Mouse (Mus musculus) NIH3T3 (cell line): ENCODE results near the gene Elp4.
A peak's percentile ranks its signal among the peaks of the same experiment; 100 is the strongest.

ENCODE experiments used
- DNase-seq: peaks from one replicate; pipeline ENCODE4 v3.0.0-alpha.2; 2012; ENCODE audit warnings: low read depth

Gene Elp4

GRCm38 (mm10) chr2:105682011-105682501, 222.3 kb downstream of the Elp4 start:
- no peak for DNase-seq

- DNase-seq = no peak
Measured at GRCm38 (mm10) chr2:105680999-105681710, 223.2 kb downstream of the Elp4 start.

DNA sequence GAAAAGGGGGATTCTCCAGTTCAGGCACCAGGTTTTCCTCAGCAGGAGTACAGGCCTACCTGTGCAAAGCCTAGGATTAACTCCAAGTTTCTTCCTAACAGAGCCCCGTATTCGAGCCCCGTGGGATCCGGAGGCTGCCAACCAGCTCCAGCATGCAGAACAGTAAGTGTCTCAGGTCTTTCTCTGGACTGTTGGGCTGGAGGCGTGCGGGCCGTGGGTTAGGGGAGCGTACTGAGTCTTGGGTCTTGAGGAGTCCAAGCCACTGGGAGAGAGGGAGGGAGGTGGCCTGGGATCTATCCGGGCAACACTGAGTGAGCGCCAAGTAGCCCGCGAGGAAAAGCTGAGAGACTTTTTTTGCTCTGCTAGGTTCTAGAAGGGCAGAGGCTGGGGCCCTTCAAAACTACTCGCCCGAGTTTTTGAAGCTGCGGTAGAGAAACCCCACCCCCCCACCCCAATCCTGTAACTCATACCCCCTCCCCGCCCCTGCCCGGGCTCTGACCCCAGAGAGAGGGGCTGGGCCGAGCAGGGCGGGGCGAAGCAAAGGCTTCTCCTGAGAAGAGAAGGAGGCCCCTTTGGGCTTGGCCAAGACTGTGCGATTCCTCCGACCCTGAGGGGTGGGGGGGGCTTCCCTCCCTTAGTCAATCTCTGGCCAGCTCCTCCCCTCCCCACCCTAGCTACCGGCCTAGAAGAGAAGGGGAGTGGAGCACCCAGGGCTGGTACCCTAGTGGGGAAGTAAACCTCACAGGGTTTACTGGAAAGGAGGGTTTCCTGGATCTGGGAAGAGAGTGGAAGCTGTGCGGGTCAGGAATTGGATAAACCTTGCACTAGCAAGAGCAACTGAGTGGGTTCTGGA, 224.0 kb downstream of the Elp4 start:
- no peak for DNase-seq

- DNase-seq = no peak
Measured at GRCm38 (mm10) chr2:105679331-105679730, 225.0 kb downstream of the Elp4 start.

GRCm38 (mm10) chr2:105678880-105679321, 225.5 kb downstream of the Elp4 start:
- no peak for DNase-seq

- no peak for DNase-seq
Measured at GRCm38 (mm10) chr2:105678306-105678705, 226.1 kb downstream of the Elp4 start.

DNA sequence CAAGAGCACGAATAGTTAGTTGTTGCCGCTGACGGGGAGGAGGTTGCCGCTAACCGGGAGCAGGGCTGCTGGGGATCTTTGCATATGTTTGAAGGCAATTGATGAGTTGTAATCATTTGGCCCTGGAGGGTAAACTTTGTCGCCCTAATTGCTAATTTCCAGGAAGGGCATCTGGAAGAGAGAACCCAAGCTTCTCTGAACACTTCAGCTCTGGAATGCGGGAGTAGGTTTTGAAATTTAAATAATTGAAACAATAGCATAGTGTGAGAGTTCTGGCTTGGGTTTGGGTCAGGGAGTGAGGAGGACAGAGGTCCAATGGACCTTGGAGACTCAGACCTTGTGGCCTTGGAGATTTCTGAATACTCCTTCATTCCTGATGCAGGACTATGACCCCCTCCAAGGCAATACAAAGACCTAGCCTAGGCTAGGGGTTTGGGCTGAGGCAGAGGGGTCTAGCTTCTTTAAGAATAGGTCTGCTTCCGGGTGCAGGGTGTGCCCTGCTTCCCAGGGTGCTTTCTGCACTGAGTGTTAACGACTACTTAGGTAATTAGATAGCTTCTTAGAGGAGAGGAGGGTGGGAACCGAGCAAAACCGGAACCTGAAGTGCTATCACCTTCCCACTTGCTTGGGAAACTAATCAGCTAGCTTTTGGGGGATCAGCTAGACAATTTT, 226.8 kb downstream of the Elp4 start:
- DNase-seq = no peak

GRCm38 (mm10) chr2:105676909-105677433, 227.4 kb downstream of the Elp4 start:
- DNase-seq = no peak

DNA sequence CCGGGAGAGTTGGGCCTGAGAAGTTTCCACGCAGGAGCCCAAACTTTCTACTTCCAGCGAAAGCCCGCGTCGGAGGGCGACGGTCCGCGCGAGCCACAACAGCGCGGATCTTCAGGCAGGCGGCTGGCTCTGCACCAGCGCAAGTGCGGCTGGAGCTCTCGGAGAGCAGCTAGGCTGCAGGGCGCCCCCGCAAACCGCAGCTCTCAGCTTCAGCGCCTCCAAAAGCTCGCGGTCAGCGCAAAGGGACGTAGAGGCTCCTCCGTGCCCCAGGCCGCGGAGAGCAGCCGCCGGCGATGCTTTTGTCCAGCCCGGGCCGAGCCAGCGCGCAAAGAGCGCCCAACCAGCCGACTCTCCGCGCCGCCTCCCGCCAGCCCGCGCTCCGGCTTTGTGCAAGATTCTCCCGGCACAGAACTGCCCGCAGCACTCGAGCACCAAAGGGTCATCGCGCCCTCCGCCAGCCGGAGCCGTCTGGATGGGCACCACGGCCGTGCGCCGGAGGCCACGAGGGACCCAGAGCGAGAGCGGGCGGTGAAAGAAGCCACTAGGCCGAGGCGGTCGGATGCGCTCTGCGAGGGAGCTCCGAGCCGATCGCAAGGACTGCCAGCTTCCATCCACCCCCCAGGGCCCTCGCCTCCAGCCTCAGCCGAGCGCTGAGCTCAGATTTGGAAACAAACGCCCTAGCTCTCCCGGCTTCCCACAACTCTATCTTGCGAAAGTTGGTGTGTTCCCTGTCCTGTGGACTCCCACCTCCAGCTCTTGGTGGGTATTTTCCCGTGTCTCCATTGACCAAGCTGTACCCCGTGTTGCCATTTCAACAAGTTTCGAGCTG, 228.1 kb downstream of the Elp4 start:
- no peak for DNase-seq

GRCm38 (mm10) chr2:105675730-105676079, 228.7 kb downstream of the Elp4 start:
- DNase-seq = no peak

DNA sequence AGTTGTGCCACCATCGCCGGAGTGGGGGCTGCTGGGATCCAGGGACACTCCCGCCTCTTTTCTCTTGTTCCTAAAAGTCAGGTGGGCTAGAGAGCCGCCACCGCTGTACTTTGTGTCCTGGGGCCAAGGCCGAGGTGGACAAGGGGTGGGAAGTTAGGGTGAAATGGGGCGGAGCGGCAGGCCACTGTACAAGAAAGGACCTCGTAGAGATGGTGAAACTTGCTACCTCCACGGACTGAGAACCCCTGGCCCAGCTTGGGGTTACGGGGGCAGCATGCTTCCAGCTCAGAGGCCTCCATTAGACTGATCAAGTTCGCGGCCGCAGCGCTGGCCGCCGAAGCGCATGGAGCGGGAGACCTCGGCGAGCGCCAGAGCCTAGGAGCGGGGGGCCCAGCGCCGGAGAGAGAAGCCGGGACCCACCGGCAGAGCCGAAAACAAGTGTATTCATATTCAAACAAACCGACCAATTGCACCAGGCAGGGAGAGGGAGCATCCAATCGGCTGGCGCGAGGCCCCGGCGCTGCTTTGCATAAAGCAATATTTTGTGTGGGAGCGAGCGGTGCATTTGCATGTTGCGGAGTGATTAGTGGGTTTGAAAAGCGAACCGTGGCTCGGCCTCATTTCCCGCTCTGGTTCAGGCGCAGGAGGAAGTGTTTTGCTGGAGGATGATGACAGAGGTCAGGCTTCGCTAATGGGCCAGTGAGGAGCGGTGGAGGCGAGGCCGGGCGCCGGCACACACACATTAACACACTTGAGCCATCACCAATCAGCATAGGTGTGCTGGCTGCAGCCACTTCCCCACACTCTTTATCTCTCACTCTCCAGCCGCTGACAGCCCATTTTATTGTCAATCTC, 229.3 kb downstream of the Elp4 start:
- no peak for DNase-seq

GRCm38 (mm10) chr2:105674061-105674874, 230.1 kb downstream of the Elp4 start:
- no peak for DNase-seq

GRCm38 (mm10) chr2:105673631-105674060, 230.7 kb downstream of the Elp4 start:
- DNase-seq = peak; percentile 27

- no peak for DNase-seq
Measured at GRCm38 (mm10) chr2:105673054-105673453, 231.3 kb downstream of the Elp4 start.

DNA sequence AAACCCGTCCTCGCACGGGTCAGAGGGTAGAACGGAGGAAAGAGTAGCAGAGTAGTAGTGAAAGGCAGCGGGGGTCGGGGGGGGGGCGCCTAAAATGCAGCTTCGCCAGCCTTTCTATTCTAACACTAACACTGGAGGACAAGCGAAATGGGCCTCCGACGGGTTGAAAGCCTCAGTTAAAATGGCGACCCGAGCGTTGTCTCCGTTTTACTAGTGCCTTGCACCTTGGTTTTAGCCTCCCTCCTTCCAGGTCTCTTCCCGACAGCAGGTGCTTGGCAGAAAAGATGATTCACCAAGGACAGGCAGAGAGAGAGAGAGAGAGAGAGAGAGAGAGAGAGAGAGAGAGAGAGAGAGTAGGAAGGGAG, 231.8 kb downstream of the Elp4 start:
- DNase-seq = no peak

DNA sequence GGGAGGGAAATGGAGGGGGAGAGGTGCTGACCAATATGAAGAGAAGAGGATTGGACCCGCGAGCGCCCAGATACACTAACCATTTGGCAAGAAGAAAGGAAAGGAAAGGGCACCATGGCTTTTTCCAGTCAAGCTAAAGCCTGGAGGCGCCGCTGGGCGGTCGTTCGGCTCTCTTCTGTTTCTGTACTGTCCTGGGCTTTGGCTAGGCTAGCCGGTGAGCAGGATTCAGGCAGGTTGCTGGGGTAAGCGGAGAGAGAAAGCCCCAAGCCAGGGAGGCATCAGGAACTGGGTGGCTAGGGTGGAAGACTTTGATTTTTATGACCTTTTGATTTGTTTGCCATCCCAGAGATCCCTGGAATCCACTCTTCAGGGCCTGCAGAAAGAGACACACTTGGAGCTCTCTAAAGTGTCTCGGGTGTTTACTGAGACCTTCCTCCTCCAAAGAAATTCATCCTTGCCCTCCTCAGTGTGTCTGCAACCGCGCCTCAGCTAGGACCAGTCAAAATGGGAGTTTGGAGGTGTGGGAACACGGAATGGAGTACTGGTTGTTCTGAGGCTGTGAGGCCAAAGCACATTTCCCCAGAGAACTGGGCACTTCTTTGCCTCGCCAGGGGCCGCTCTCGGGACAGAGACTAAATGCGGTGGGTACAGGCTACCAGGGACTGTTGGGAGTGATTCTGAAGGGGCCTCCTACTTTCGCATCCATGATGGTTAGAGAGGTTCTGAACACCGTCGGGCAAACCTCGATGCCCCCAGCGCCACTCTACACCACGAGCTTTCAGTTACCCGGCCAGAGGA, 232.4 kb downstream of the Elp4 start:
- DNase-seq = no peak

GRCm38 (mm10) chr2:105671116-105671797, 233.1 kb downstream of the Elp4 start:
- no peak for DNase-seq

GRCm38 (mm10) chr2:105670731-105671095, 233.7 kb downstream of the Elp4 start:
- no peak for DNase-seq
